Mouse (Mus musculus) liver, adult 2 months (tissue): ENCODE measurements around the gene Eif3l. TPM values are rescaled to one million over a fixed set of nuclear protein-coding genes. Genes with fewer than 3 reads are reported as not detected.

Source experiments
- DNase-seq: peaks from one replicate; pipeline ENCODE4 v3.0.0-alpha.2; 2011; ENCODE audit warnings: low read depth, low spot score; ENCODE audit errors: extremely low read depth
- H3K27ac ChIP-seq: fragments of 200-500 bp; replicated peaks from 2 replicates; pipeline ENCODE4 v1.5.1; 2012; ENCODE audit warnings: low read depth, mild to moderate bottlenecking, control low read depth, inconsistent platforms, low read length; ENCODE audit not compliant: insufficient read depth
- H3K27me3 ChIP-seq: fragments of 200-500 bp; 2 replicates; pipeline ENCODE4 v1.6.1; 2012; ENCODE audit warnings: mild to moderate bottlenecking, moderate library complexity, low read length, inconsistent platforms; ENCODE audit not compliant: control insufficient read depth, insufficient read depth
- H3K36me3 ChIP-seq: fragments of 200-500 bp; 2 replicates; pipeline ENCODE4 v1.6.1; 2012; ENCODE audit warnings: low read length, inconsistent platforms; ENCODE audit not compliant: control insufficient read depth, insufficient read depth
- H3K4me1 ChIP-seq: fragments of 200-500 bp; 2 replicates; pipeline ENCODE4 v1.6.1; 2011; ENCODE audit warnings: low read length; ENCODE audit not compliant: control insufficient read depth, insufficient read depth
- H3K4me3 ChIP-seq: fragments of 200-500 bp; 2 replicates; pipeline ENCODE4 v1.5.1; 2011; ENCODE audit warnings: low read depth, mild to moderate bottlenecking, control low read depth, low read length, moderate library complexity; ENCODE audit not compliant: insufficient read depth
- H3K79me2 ChIP-seq: fragments of 200-500 bp; 2 replicates; pipeline ENCODE4 v1.6.1; 2012; ENCODE audit warnings: inconsistent platforms, mild to moderate bottlenecking, low read length, moderate library complexity; ENCODE audit not compliant: control insufficient read depth, insufficient read depth
- H3K9ac ChIP-seq: fragments of 200-500 bp; 2 replicates; pipeline ENCODE4 v1.6.1; 2012; ENCODE audit warnings: low read depth, mild to moderate bottlenecking, control low read depth, inconsistent platforms, low read length
- CTCF ChIP-seq: fragments of 200-500 bp; IDR thresholded peaks from 2 replicates; pipeline ENCODE4 v1.5.1; 2011; ENCODE audit warnings: low read depth, low read length, control low read depth
- POLR2A ChIP-seq: fragments of 200-500 bp; IDR thresholded peaks from 2 replicates; pipeline ENCODE4 v1.6.1; 2011; ENCODE audit warnings: low read length, control low read depth; ENCODE audit not compliant: insufficient read depth; ENCODE audit errors: extremely low read depth
- WGBS: fragments of 180-500 bp; shearing (Covaris S2); methylation state at CpG from one replicate; pipeline ENCODE4 v1.1.7; 2018; 5-methylcytosine and 5-hydroxymethylcytosine counted together
- polyA plus RNA-seq: library from polyadenylated mRNA; depleted of rRNA; stranded (reverse); fragments of >200 nt; gene quantifications from 2 replicates; pipeline ENCODE4 v1.2.3, GENCODE M21; 2012
- total RNA-seq: library from RNA; depleted of rRNA; stranded (reverse); fragments of >200 nt; gene quantifications from 2 replicates; pipeline ENCODE4 v1.2.3, GENCODE M21; 2014

Eif3l gene
- total and polyA plus RNA-seq, 2 experiments, result 82.1 to 103 TPM

DNA sequence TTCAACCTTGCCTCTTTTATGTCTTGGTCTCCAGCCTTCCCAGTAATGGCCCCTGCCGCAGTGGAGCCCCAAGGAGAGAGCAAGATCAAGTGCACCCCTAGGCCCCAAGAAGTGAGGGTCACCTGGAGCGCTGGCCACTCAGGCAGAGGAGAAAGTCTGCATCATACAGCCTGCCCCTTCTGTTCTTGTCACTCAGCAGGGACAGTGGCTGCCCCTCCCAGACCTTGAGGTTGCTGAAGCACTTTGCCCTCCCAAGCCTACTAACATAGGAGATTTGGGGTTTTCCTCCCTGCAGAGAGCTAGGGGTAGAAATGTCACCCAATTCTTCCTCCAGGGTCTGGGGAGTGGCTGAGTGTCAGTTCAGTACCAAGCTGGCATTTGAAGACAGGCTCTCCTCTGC lies 22.6 kb upstream of the Eif3l start:
- no peak for DNase-seq
- TF ChIP-seq POLR2A (no peak), CTCF (no peak)
- Histone ChIP-seq H3K9ac (no peak overlapping the region), H3K27ac (peak overlapping the region; percentile 46), H3K4me3 (no peak overlapping the region), H3K4me1 (peaks cover 12% of the 10 kb centered on the region), H3K27me3 (no peaks in the 10 kb centered on the region), H3K36me3 (peaks cover 10% of the 10 kb centered on the region; the same call in 1 of the 2 replicates), H3K79me2 (no peaks in the 10 kb centered on the region)
- WGBS, result 91% methylated on average over 2 of the region's 2 CpGs

- H3K36me3 ChIP-seq, result peaks cover 12% of the 10 kb centered on the region; the same call in 1 of the 2 replicates
- WGBS, result 92% methylated on average over 7 of the region's 7 CpGs
- no peak for TF ChIP-seq CTCF
- no peak for TF ChIP-seq POLR2A
Measured at GRCm38 (mm10) chr15:79056601-79057000, 18.4 kb upstream of the Eif3l start.

GRCm38 (mm10) chr15:79057850-79058249 lies 17.1 kb upstream of the Eif3l start:
- H3K27ac ChIP-seq, result no peak overlapping the region
- no peaks in the 10 kb centered on the region for H3K27me3 ChIP-seq
- TF ChIP-seq CTCF, result no peak
- TF ChIP-seq POLR2A, result no peak
- H3K79me2 ChIP-seq, result no peaks in the 10 kb centered on the region
- H3K36me3 ChIP-seq, result peaks cover 12% of the 10 kb centered on the region; the same call in 1 of the 2 replicates
- DNase-seq, result no peak
- no peaks in the 10 kb centered on the region for H3K4me1 ChIP-seq
- H3K9ac ChIP-seq, result no peak overlapping the region
- H3K4me3 ChIP-seq, result no peak overlapping the region
- 98% methylated on average over 6 of the region's 6 CpGs for WGBS

More at GRCm38 (mm10) chr15:79056601-79057000, 18.4 kb upstream of the Eif3l start:
- Histone ChIP-seq H3K79me2 (no peaks in the 10 kb centered on the region), H3K27me3 (no peaks in the 10 kb centered on the region), H3K27ac (no peak overlapping the region), H3K9ac (no peak overlapping the region), H3K4me1 (peaks cover 5% of the 10 kb centered on the region), H3K4me3 (no peak overlapping the region)
- DNase-seq, result no peak

- DNase-seq, result no peak
- Histone ChIP-seq H3K4me1 (peaks cover 2% of the 10 kb centered on the region; the same call in 1 of the 2 replicates), H3K27ac (no peak overlapping the region), H3K79me2 (no peaks in the 10 kb centered on the region), H3K9ac (no peak overlapping the region), H3K27me3 (no peaks in the 10 kb centered on the region), H3K36me3 (peaks cover 2% of the 10 kb centered on the region; the same call in 1 of the 2 replicates), H3K4me3 (no peak overlapping the region)
- 91% methylated on average over 14 of the region's 14 CpGs for WGBS
- TF ChIP-seq POLR2A (no peak), CTCF (no peak)
Measured at GRCm38 (mm10) chr15:79060887-79061565, 14.0 kb upstream of the Eif3l start.

DNA sequence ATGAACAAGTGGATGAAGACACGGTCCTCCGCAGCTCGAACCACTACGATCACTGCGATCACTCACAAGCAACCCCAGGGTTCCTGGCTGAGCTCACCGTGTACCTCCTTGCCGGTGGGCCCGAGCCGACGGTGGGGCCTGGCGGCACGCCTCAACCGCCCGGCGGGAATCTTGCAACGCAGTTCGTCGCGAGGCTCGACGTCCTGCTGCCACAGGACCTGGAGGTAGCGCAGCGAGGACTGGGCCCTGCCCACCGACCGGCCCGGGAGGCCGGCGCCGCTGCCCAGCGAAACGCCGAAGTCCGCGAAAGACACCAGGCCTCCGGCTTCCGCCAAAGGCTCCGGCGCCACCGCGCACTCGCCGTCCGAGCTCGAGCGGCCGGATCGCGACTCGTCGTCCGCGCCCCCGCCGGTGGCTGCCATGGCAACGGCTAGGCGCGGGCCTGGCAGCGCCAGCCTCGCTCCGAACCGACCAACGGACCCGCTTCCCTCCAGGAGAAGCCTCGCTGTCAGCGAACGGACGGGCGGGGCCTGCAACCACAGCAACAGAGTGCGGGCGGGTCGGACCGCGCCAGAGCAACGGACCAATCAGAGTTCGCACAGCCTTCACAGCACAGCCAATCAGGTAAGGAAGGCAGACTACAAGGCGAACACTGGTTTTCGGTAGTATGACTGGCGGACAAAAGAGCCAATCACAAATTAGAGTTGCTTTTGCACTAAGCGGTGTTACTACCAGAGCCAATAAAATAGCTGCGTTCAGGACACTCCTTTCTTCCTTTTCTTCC lies 12.4 kb upstream of the Eif3l start, which contains the start of gene Ankrd54:
Gene Ankrd54 (minus strand): TSS at position 518 of the 784 bp plus-strand sequence.
- peaks cover 2% of the 10 kb centered on the region; the same call in 1 of the 2 replicates for H3K36me3 ChIP-seq
- no peaks in the 10 kb centered on the region for H3K79me2 ChIP-seq
- H3K9ac ChIP-seq, result peak within 1 kb of the TSS; percentile 81
- peak; percentile 78 for TF ChIP-seq POLR2A
- no peak for TF ChIP-seq CTCF
- DNase-seq, result peak; percentile 100
- peak within 1 kb of the TSS; percentile 73 for H3K4me3 ChIP-seq
- peak within 1 kb of the TSS; percentile 17 for H3K27ac ChIP-seq
- peaks cover 2% of the 10 kb centered on the region; the same call in 1 of the 2 replicates for H3K4me1 ChIP-seq
- WGBS, result under 1% methylated on average over 80 of the region's 80 CpGs
- H3K27me3 ChIP-seq, result no peaks in the 10 kb centered on the region
